Mouse (Mus musculus): ENCODE measurements around the gene Lhx5. TPM values are rescaled to one million over a fixed set of nuclear protein-coding genes. Genes with fewer than 3 reads are reported as not detected.

The Lhx5 gene
- polyA plus RNA-seq, 1 experiment from 2014 or later, result 23.1 TPM

- 55% methylated on average over 9 of the region's 9 CpGs for WGBS
- Histone ChIP-seq H3K4me3 (replicated peaks; ENCODE audit: low read length) (no peak overlapping the region), H3K4me2 (replicated peaks) (no peak overlapping the region), H3K36me3 (replicated peaks; ENCODE audit: control insufficient read depth, insufficient read depth) (peaks cover 16% of the 10 kb centered on the region), H3K27ac (no peak overlapping the region), H3K9me3 (ENCODE audit: control insufficient read depth, low read length) (no peaks in the 10 kb centered on the region), H3K9ac (no peak overlapping the region), H3K4me1 (replicated peaks; ENCODE audit: control insufficient read depth, insufficient read depth, low read length) (no peaks in the 10 kb centered on the region), H3K27me3 (ENCODE audit: control insufficient read depth, insufficient read depth, low read length) (no peaks in the 10 kb centered on the region)
- ATAC-seq (ENCODE audit: low FRiP score) (no peak), DNase-seq (ENCODE audit: low spot score) (no peak)
Measured at GRCm38 (mm10) chr5:120481205-120481604, 49.7 kb downstream of the Lhx5 start.

GRCm38 (mm10) chr5:120483399-120483798 is 51.9 kb downstream of the Lhx5 start:
- Histone ChIP-seq H3K27ac (no peak overlapping the region), H3K9ac (no peak overlapping the region), H3K36me3 (replicated peaks; ENCODE audit: control insufficient read depth, insufficient read depth) (peaks cover 36% of the 10 kb centered on the region), H3K9me3 (ENCODE audit: control insufficient read depth, low read length) (no peaks in the 10 kb centered on the region), H3K4me1 (replicated peaks; ENCODE audit: control insufficient read depth, insufficient read depth, low read length) (no peaks in the 10 kb centered on the region), H3K4me3 (replicated peaks; ENCODE audit: low read length) (no peak overlapping the region), H3K27me3 (ENCODE audit: control insufficient read depth, insufficient read depth, low read length) (no peaks in the 10 kb centered on the region), H3K4me2 (replicated peaks) (no peak overlapping the region)
- DNase-seq (ENCODE audit: low spot score) (no peak), ATAC-seq (ENCODE audit: low FRiP score) (no peak)
- WGBS, result 80% methylated on average over 16 of the region's 19 CpGs

DNA sequence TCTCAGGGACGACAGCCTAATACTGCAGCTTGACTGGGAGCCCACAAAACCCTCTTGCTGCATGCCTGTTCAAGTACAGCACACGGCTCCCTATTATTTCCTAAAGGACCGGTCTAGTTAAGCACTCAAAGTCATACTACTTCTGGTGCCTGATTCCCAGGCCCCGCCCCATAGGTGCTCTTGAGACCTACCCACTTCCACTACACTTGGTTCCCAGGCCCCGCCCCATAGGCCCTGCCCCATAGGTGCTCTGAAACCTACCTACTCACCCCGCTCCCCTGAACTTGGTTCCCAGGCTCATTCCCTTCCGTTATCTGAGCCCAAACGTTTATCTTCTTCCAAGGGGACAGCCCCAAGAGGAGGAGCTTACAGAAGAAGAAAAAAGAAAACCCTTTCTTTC is 56.3 kb downstream of the Lhx5 start:
- no peak for ATAC-seq (ENCODE audit: low FRiP score)
- peaks cover 47% of the 10 kb centered on the region for H3K36me3 ChIP-seq (replicated peaks; ENCODE audit: control insufficient read depth, insufficient read depth)

DNA sequence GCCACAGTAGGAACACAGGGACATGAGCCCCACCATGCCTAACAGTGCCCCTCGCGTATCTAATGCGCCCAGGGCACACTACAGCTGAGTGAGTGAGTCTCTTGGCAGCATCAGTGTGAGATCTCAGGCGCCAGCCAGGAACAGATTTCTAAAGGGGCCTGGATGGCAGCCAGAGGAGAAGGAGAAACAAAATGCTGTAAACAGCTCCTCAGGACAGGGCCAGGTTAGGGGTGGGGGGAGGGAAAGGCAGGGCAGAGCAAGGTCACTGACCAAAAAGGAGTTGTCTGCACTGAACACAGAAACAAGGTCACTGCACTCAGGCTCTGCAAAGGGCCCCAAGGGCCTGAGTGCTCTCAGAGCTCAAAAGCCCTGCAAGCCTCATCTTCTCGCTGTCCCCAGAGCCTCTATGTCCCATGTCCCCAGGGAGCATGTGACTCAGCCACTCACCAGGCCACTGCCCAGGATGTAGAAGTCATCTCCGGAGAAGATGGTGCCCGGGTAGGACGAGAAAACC is 59.2 kb downstream of the Lhx5 start:
- H3K36me3 ChIP-seq (replicated peaks; ENCODE audit: control insufficient read depth, insufficient read depth), result peaks cover 37% of the 10 kb centered on the region
- H3K27ac ChIP-seq, result no peak overlapping the region
- DNase-seq (ENCODE audit: low spot score) (peak; percentile 47), ATAC-seq (ENCODE audit: low FRiP score) (peak; percentile 38; the same call in 1 of the 2 replicates)
- WGBS, result 63% methylated on average over 8 of the region's 8 CpGs
- H3K4me2 ChIP-seq (replicated peaks), result no peak overlapping the region
- no peaks in the 10 kb centered on the region for H3K9me3 ChIP-seq (ENCODE audit: control insufficient read depth, low read length)
- H3K27me3 ChIP-seq (ENCODE audit: control insufficient read depth, insufficient read depth, low read length), result no peaks in the 10 kb centered on the region
- H3K4me3 ChIP-seq (replicated peaks; ENCODE audit: low read length), result no peak overlapping the region
- H3K4me1 ChIP-seq (replicated peaks; ENCODE audit: control insufficient read depth, insufficient read depth, low read length), result no peaks in the 10 kb centered on the region
- H3K9ac ChIP-seq, result no peak overlapping the region

More for the DNA sequence above, 56.3 kb downstream of the Lhx5 start:
- WGBS, result 88% methylated on average over 8 of the region's 8 CpGs
- no peak overlapping the region for H3K9ac ChIP-seq
- H3K4me1 ChIP-seq (replicated peaks; ENCODE audit: control insufficient read depth, insufficient read depth, low read length), result no peaks in the 10 kb centered on the region
- H3K27me3 ChIP-seq (ENCODE audit: control insufficient read depth, insufficient read depth, low read length), result no peaks in the 10 kb centered on the region
- H3K27ac ChIP-seq, result no peak overlapping the region
- DNase-seq (ENCODE audit: low spot score), result no peak
- no peaks in the 10 kb centered on the region for H3K9me3 ChIP-seq (ENCODE audit: control insufficient read depth, low read length)
- H3K4me3 ChIP-seq (replicated peaks; ENCODE audit: low read length), result no peak overlapping the region
- no peak overlapping the region for H3K4me2 ChIP-seq (replicated peaks)

Other genes with a start within 250 kb of the Lhx5 start
- 6.1 and 7.7 TPM in 2 replicates for gene Sdsl, start 41.1 kb downstream of the Lhx5 start, polyA plus RNA-seq (2014; fragmentation: Nextera tagmentation; extraction: Ambion mirVana)
- not detected in 2 replicates for gene Sds, start 44.8 kb downstream of the Lhx5 start, polyA plus RNA-seq (2014; fragmentation: Nextera tagmentation; extraction: Ambion mirVana)
- 26.8 and 28.8 TPM in 2 replicates for gene Plbd2, start 71.9 kb downstream of the Lhx5 start, polyA plus RNA-seq (2014; fragmentation: Nextera tagmentation; extraction: Ambion mirVana)
- 1.3 and 1.4 TPM in 2 replicates for gene Slc8b1, start 79.5 kb downstream of the Lhx5 start, polyA plus RNA-seq (2014; fragmentation: Nextera tagmentation; extraction: Ambion mirVana)
- gene Tpcn1, start 157.0 kb downstream of the Lhx5 start, polyA plus RNA-seq (2014; fragmentation: Nextera tagmentation; extraction: Ambion mirVana), result 13.4 and 15.7 TPM in 2 replicates
- gene Iqcd, start 157.3 kb downstream of the Lhx5 start, polyA plus RNA-seq (2014; fragmentation: Nextera tagmentation; extraction: Ambion mirVana), result 1.5 and 1.9 TPM in 2 replicates
- 20.1 and 20.6 TPM in 2 replicates for gene Rita1, start 180.9 kb downstream of the Lhx5 start, polyA plus RNA-seq (2014; fragmentation: Nextera tagmentation; extraction: Ambion mirVana)
- gene Ddx54, start 181.0 kb downstream of the Lhx5 start, polyA plus RNA-seq (2014; fragmentation: Nextera tagmentation; extraction: Ambion mirVana), result 27.8 and 29.8 TPM in 2 replicates
- 0.53 and 1.1 TPM in 2 replicates for gene Cfap73, start 202.5 kb downstream of the Lhx5 start, polyA plus RNA-seq (2014; fragmentation: Nextera tagmentation; extraction: Ambion mirVana)
- 0.31 and 0.74 TPM in 2 replicates for gene Rasal1, start 217.1 kb downstream of the Lhx5 start, polyA plus RNA-seq (2014; fragmentation: Nextera tagmentation; extraction: Ambion mirVana)

All from hindbrain, embryonic 14.5 days (tissue).